Mouse (Mus musculus) lung, adult 18-20 months (tissue): ENCODE measurements around the gene Pamr1.
A peak's percentile ranks its signal among the peaks of the same experiment; 100 is the strongest.

ENCODE experiments used
- DNase-seq, 2 experiments: peaks; one replicate each; pipeline ENCODE4 v3.0.0; 2022; ENCODE audit warnings: mixed read lengths in 2 of 2

Pamr1 gene

GRCm38 (mm10) chr2:102549611-102550266 is at the start of gene Pamr1:
TSS of gene Pamr1 (plus strand) at chr2:102550012.
- DNase-seq = peak; percentile 22 to 23

GRCm38 (mm10) chr2:102507633-102508032 is 42.2 kb upstream of the Pamr1 start:
- DNase-seq = no peak

GRCm38 (mm10) chr2:102508154-102508553 is 41.7 kb upstream of the Pamr1 start:
- no peak for DNase-seq

GRCm38 (mm10) chr2:102519956-102520355 is 29.9 kb upstream of the Pamr1 start:
- DNase-seq = no peak

GRCm38 (mm10) chr2:102527563-102527962 is 22.2 kb upstream of the Pamr1 start:
- no peak for DNase-seq

GRCm38 (mm10) chr2:102533437-102533836 is 16.4 kb upstream of the Pamr1 start:
- DNase-seq = no peak

- no peak for DNase-seq
Observed at GRCm38 (mm10) chr2:102536766-102537165, 13.0 kb upstream of the Pamr1 start.

GRCm38 (mm10) chr2:102540438-102541230 is 9.2 kb upstream of the Pamr1 start:
- no peak for DNase-seq

GRCm38 (mm10) chr2:102541404-102542125 is 8.2 kb upstream of the Pamr1 start:
- no peak for DNase-seq

GRCm38 (mm10) chr2:102543961-102544719 is 5.7 kb upstream of the Pamr1 start:
- no peak for DNase-seq

GRCm38 (mm10) chr2:102550910-102551582 is 1.2 kb downstream of the Pamr1 start:
- DNase-seq = no peak

GRCm38 (mm10) chr2:102551594-102551993 is 1.8 kb downstream of the Pamr1 start:
- DNase-seq = no peak

- DNase-seq = no peak
Observed at GRCm38 (mm10) chr2:102552095-102552537, 2.3 kb downstream of the Pamr1 start.

- DNase-seq = no peak
Observed at GRCm38 (mm10) chr2:102557085-102557484, 7.3 kb downstream of the Pamr1 start.

- peak in 1 of 2 experiments; percentile 34 for DNase-seq
Observed at GRCm38 (mm10) chr2:102558965-102559364, 9.2 kb downstream of the Pamr1 start.

GRCm38 (mm10) chr2:102563848-102564247 is 14.0 kb downstream of the Pamr1 start:
- no peak for DNase-seq

GRCm38 (mm10) chr2:102579248-102579647 is 29.4 kb downstream of the Pamr1 start:
- no peak for DNase-seq

- DNase-seq = peak in 1 of 2 experiments; percentile 29
Observed at GRCm38 (mm10) chr2:102589977-102590376, 40.2 kb downstream of the Pamr1 start.

GRCm38 (mm10) chr2:102594535-102594934 is 44.7 kb downstream of the Pamr1 start:
- peak in 1 of 2 experiments; percentile 23 for DNase-seq

GRCm38 (mm10) chr2:102595395-102596130 is 45.8 kb downstream of the Pamr1 start:
- DNase-seq = no peak
